Mouse (Mus musculus) kidney, embryonic 16.5 days (tissue): ENCODE measurements at regions not wholly inside any gene's neighbourhood (a gene's known extent, or its start where the extent isn't known, plus 50 kb on each side); places are given as distances from the start of the nearest gene placed in this dataset.

Experiments used
- ATAC-seq: fragments of 200-750 bp; cut with Nextera tagmentation; 2 replicates; pipeline ENCODE4 v1.8.0; 2017; ENCODE audit warnings: moderate TSS enrichment; ENCODE audit not compliant: low FRiP score, low TSS enrichment
- H3K27ac ChIP-seq: fragments of 300-500 bp; sonication (generic); 2 replicates; pipeline ENCODE4 v1.5.1; 2014; ENCODE audit warnings: low read length
- H3K27me3 ChIP-seq: fragments of 300-500 bp; sonication (generic); 2 replicates; pipeline ENCODE4 v1.6.1; 2014; ENCODE audit warnings: low read length, control low read depth, mixed read lengths; ENCODE audit not compliant: insufficient read depth
- H3K36me3 ChIP-seq: fragments of 300-500 bp; sonication (generic); 2 replicates; pipeline ENCODE4 v1.6.1; 2014; ENCODE audit warnings: low read length, control low read depth, mixed read lengths; ENCODE audit not compliant: insufficient read depth
- H3K4me1 ChIP-seq: fragments of 300-500 bp; sonication (generic); 2 replicates; pipeline ENCODE4 v1.6.1; 2014; ENCODE audit warnings: low read length, control low read depth, mixed read lengths; ENCODE audit not compliant: insufficient read depth
- H3K4me2 ChIP-seq: fragments of 300-500 bp; sonication (generic); replicated peaks from 2 replicates; pipeline ENCODE4 v1.6.1; 2014; ENCODE audit warnings: low read depth, low read length
- H3K4me3 ChIP-seq: fragments of 300-500 bp; sonication (generic); 2 replicates; pipeline ENCODE4 v1.5.1; 2014; ENCODE audit warnings: mild to moderate bottlenecking, low read length
- H3K9ac ChIP-seq: fragments of 300-500 bp; sonication (generic); replicated peaks from 2 replicates; pipeline ENCODE4 v1.6.1; 2014; ENCODE audit warnings: low read length
- H3K9me3 ChIP-seq: fragments of 300-500 bp; sonication (generic); 2 replicates; pipeline ENCODE4 v1.6.1; 2016; ENCODE audit warnings: low read length, control low read depth
- WGBS: fragments of 180-500 bp; shearing (Covaris S2); extraction: QIAGEN DNeasy Blood & Tissue Kit; methylation state at CpG from one replicate; pipeline ENCODE4 v1.1.7; 2014; 5-methylcytosine and 5-hydroxymethylcytosine counted together

DNA sequence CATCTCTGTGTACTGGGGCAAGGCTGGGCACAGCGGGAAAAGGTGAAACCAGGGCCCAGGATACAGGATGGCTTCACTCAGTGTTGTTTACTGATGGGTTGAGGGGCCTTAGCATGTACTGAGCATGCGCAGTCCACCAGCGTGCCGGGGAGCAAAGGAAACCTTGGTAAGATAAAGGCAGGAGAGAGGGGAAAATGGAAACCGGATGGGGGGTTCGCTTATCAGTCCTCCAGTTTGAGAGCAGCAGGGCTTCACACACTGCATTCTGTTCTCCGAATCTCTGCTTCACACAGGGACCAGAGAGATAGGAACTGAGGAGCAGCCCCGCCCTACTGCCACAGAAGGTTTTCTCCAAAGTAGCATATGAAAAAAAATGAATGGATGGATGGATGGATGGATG lies 127.6 kb upstream of the Pabpc6 start:
- Histone ChIP-seq H3K9ac (no peak overlapping the region), H3K4me3 (no peak overlapping the region), H3K27ac (no peak overlapping the region), H3K9me3 (no peaks in the 10 kb centered on the region), H3K4me2 (no peak overlapping the region), H3K27me3 (no peaks in the 10 kb centered on the region), H3K4me1 (no peaks in the 10 kb centered on the region), H3K36me3 (no peaks in the 10 kb centered on the region)
- ATAC-seq, result no peak
- WGBS, result 86% methylated on average over 8 of the region's 8 CpGs

DNA sequence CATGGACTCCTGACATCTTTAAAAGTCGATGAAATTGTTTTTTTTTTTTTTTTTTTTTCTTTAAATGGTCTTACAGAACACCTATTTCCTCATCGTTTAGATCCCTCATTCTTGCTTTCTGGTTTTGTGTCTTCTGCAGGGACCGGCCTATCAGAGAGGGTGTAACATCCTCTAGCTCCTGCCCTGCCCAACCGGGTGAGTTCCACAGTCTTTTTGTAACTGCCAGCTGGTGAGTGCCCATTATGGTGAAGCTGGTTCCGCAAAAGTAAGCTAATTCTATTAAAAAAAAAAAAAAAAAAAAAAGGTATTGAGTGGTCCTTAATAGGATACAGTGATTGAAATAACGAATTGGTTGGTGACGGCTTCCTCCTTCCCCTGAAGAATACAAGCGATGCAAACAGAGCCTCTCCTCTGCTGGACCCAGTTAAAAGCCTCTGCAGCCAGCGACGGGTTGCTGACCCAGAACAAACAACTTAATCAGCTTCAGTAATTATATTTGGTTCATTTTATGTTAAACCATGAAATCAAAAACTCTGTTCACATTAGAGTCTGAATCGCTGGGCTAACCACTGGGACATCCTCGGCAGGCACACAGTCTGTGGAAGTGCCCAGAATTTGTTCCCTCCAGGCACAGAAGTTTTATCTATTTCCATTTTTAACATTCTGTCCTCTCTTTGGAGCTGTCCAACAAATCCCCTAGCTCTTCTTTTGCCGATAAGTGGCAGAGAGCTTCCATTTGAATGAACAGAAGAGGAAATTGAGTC lies 126.9 kb upstream of the Pabpc6 start:
- no peaks in the 10 kb centered on the region for H3K36me3 ChIP-seq
- H3K9me3 ChIP-seq, result no peaks in the 10 kb centered on the region
- no peak overlapping the region for H3K4me3 ChIP-seq
- no peak overlapping the region for H3K9ac ChIP-seq
- H3K27me3 ChIP-seq, result no peaks in the 10 kb centered on the region
- no peak overlapping the region for H3K27ac ChIP-seq
- no peaks in the 10 kb centered on the region for H3K4me1 ChIP-seq
- ATAC-seq, result no peak
- WGBS, result 75% methylated on average over 13 of the region's 13 CpGs
- H3K4me2 ChIP-seq, result no peak overlapping the region

DNA sequence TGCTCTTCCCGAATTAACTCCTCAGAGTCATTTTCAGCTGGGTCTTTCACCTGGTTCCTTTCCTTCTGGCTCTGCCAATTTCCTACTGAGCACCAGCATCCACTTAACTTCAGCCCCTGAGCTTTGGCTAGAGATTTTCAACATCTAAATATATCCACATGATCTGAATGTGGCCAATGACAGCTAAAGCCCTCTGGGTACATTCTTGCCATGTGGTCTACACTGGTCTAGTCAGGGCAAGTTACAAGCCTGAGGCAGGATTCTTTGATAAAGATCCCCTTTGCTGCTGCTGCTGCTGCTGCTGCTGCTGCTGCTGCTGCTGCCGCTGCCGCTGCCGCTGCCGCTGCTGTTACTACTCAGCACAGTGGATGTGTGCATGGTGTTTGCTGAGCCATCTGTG lies 109.3 kb upstream of the Pabpc6 start:
- no peaks in the 10 kb centered on the region for H3K9me3 ChIP-seq
- H3K36me3 ChIP-seq, result no peaks in the 10 kb centered on the region
- H3K4me3 ChIP-seq, result no peak overlapping the region
- H3K27me3 ChIP-seq, result no peaks in the 10 kb centered on the region
- no peak overlapping the region for H3K9ac ChIP-seq
- no peak overlapping the region for H3K27ac ChIP-seq
- H3K4me1 ChIP-seq, result no peaks in the 10 kb centered on the region
- no peak for ATAC-seq
- no peak overlapping the region for H3K4me2 ChIP-seq
- 84% methylated on average over 5 of the region's 5 CpGs for WGBS

DNA sequence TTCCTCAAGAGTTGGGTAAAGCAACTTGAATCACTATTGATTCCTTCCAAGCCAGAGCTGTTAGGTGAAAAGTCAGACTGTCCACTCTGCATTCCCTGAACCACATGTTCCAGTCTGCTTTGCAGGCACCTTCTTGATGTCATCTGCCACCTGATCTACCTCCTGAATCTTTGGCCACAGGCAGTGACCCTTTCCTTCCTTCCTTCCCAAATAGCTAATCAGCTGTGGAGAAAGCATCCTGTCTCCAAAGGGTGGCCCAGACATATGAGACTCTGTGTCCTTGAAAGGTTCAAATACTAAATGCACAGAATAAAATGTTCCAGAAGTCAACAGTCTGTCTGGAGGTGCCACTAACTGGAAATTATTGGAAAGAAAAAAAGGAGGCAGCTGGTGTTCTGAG lies 107.6 kb upstream of the Pabpc6 start:
- H3K4me2 ChIP-seq, result no peak overlapping the region
- H3K27me3 ChIP-seq, result no peaks in the 10 kb centered on the region
- no peak for ATAC-seq
- H3K27ac ChIP-seq, result no peak overlapping the region
- no peaks in the 10 kb centered on the region for H3K4me1 ChIP-seq
- H3K9ac ChIP-seq, result no peak overlapping the region
- no peaks in the 10 kb centered on the region for H3K36me3 ChIP-seq
- no peaks in the 10 kb centered on the region for H3K9me3 ChIP-seq
- no peak overlapping the region for H3K4me3 ChIP-seq

DNA sequence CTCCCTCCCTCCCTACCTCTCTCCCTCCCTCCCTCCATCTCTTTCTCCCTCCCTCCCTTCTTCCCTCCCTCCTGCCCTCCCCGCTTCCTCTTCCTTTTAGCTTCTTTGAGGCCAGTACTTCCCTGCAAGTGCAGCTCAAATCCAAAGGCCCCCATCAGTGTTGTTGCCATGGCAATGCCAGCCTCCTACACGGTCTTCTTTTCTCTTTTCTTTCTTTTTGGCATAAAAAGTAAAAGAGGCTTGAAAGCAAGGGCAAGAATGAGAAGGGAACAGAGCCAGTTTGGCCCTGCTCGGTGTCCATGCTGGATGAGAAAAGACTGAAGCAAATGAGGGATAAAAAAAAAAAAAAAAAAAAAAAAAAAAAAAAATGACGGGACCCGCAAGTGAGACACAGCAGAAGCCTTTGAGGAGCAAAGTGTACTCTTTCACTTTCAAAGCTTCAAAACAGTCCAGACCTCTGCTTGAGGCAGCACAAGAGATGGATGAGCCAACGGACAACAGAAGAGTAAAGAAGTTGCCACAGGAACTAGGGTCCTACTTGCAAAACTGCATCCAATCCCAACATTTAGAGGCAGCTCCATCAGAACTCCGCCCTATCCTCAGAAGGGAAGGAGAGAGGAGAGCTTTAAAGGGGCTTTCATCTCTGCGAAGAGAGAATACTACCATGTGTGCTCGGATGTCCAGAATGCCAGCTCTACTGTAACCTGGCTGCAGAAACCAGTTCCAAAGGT lies 106.9 kb upstream of the Pabpc6 start:
- Histone ChIP-seq H3K4me2 (no peak overlapping the region), H3K4me1 (no peaks in the 10 kb centered on the region), H3K4me3 (no peak overlapping the region), H3K27ac (no peak overlapping the region), H3K27me3 (no peaks in the 10 kb centered on the region), H3K9me3 (no peaks in the 10 kb centered on the region), H3K36me3 (no peaks in the 10 kb centered on the region), H3K9ac (no peak overlapping the region)
- no peak for ATAC-seq
- 71% methylated on average over 8 of the region's 9 CpGs for WGBS

DNA sequence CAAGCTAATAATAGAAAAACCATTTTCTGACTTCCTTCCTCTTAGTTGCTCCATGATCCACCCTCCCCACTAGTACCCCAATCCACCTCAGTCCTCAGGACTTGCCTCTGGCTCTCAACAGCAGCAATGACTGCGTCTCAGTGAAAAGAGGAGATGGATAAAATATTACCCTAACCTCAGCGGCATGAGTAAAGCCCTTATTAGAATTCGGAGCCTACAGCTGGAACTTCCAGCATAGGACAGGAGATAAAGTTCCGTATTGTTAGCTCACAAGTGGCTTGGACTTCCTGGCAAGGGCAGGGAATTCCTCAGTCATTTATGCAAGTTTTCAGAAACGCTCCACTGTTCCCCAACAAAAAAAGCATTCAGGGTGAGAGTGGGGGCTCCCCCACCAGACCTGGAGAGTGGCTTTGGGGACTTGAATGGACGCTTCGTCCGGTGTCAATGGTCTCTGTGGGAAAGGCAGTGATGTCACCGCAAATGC lies 106.2 kb upstream of the Pabpc6 start:
- Histone ChIP-seq H3K4me2 (no peak overlapping the region), H3K27ac (peak overlapping the region; percentile 75), H3K4me1 (no peaks in the 10 kb centered on the region), H3K27me3 (no peaks in the 10 kb centered on the region), H3K9me3 (no peaks in the 10 kb centered on the region), H3K4me3 (no peak overlapping the region), H3K9ac (no peak overlapping the region), H3K36me3 (no peaks in the 10 kb centered on the region)
- no peak for ATAC-seq
- 55% methylated on average over 9 of the region's 9 CpGs for WGBS

DNA sequence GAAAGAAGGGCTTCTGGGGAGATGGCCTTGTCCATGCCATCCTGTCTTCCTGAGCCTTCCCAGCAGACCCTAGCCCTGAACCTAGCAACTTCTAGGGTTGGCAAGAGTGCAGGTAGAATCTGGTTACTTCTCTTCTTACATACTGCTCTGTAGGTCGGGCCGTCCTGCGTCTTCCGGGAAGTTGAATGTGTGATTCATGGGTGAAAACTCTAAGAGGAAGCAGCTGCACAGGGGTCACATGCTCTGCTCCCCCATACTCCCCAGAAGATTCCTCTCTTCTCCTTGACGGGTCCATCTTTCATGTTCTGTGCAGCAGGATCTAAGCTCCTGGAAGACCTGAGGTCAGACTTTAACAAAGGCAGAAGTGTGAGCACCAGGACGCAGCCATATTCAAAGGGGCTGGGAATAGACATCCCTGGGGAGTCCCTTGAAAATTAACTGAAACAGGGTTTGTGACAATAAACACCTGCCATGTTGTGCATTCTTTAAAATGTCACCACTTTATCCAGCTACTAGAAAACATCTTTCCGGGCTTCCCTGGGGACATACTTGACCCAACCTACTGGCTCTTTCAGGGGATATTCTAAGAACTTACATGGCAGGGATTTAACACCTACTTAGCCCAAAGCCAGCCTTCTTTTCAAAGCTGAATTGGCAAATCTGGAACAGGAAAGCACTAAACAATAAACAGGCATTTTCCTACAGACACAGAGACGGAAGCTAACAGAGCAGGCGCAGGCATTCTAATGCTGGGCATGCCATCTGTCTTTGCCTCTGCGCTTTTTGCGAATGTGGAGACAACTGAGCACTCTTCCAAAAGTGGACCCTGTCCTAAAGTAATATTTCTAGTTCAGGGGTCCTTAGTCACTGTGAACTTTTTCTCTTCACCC lies 105.5 kb upstream of the Pabpc6 start:
- Histone ChIP-seq H3K4me1 (no peaks in the 10 kb centered on the region), H3K4me2 (no peak overlapping the region), H3K4me3 (no peak overlapping the region), H3K9me3 (no peaks in the 10 kb centered on the region), H3K36me3 (no peaks in the 10 kb centered on the region), H3K9ac (no peak overlapping the region), H3K27ac (peak overlapping the region; percentile 75), H3K27me3 (no peaks in the 10 kb centered on the region)
- WGBS, result 63% methylated on average over 11 of the region's 11 CpGs
- ATAC-seq, result no peak

DNA sequence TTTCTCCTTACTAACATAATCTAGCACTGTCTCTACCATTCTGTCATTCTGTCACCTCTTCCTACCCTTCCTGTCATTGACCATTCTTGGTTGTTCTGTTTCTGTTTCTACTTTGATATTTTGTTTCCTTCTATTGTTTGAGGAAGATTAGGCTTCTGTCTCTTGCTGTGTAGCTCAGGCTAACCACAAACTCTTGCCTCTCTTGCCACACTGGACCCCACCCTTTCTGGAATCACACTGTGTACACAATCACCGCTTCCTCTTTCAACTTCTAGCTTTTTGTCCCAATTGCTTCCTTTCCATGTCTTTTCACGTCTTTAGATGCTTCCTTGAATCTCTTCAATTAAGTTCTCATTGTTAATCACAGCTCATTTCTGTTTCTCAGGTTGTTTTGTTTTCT lies 104.2 kb upstream of the Pabpc6 start:
- 79% methylated on average over 2 of the region's 2 CpGs for WGBS
- no peak overlapping the region for H3K27ac ChIP-seq
- no peaks in the 10 kb centered on the region for H3K27me3 ChIP-seq
- peaks cover 6% of the 10 kb centered on the region for H3K4me1 ChIP-seq
- H3K9me3 ChIP-seq, result no peaks in the 10 kb centered on the region
- no peaks in the 10 kb centered on the region for H3K36me3 ChIP-seq
- no peak overlapping the region for H3K9ac ChIP-seq
- no peak overlapping the region for H3K4me3 ChIP-seq
- no peak for ATAC-seq
- H3K4me2 ChIP-seq, result no peak overlapping the region

DNA sequence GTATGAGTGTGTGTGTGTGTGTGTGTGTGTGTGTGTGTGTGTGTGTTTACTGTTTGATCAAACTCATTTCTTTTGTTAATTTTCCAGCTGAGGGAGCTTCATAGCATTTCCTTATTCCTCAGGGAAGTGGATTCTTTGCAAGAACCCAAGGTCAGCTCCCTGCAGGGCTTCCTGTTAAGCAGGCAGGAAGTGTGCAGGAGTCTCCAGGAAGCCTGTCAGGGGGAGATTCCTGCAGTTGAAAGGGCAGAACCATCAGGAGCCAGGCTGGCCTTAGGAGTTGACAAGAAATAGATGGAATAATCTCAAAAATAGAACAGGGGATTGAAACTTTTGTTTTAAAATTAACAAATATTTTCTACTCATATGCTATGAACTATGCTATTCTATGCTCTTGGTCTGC lies 98.8 kb upstream of the Pabpc6 start:
- Histone ChIP-seq H3K27me3 (no peaks in the 10 kb centered on the region), H3K36me3 (no peaks in the 10 kb centered on the region), H3K27ac (peak overlapping the region; percentile 80), H3K4me1 (peaks cover 19% of the 10 kb centered on the region), H3K4me2 (no peak overlapping the region), H3K4me3 (no peak overlapping the region), H3K9me3 (no peaks in the 10 kb centered on the region), H3K9ac (no peak overlapping the region)
- no peak for ATAC-seq
